Mouse (Mus musculus): ENCODE results near the gene Vgll4. TPM values are rescaled to one million over a fixed set of nuclear protein-coding genes. Genes with fewer than 3 reads are reported as not detected.

Vgll4 gene
- polyA plus RNA-seq, 1 experiment from 2014 or later = 111 TPM

- no peaks in the 10 kb centered on the region for H3K27me3 ChIP-seq (replicated peaks; ENCODE audit: low read depth, poor library complexity, severe bottlenecking)
- WGBS = 8% methylated on average over 17 of the region's 17 CpGs
- H3K4me3 ChIP-seq = peak overlapping the region; percentile 72
- H3K36me3 ChIP-seq (replicated peaks) = peaks cover 15% of the 10 kb centered on the region
- H3K9me3 ChIP-seq = no peaks in the 10 kb centered on the region
- DNase-seq (ENCODE audit: low spot score) = peak; percentile 78
- H3K4me1 ChIP-seq = peaks cover 49% of the 10 kb centered on the region
- H3K27ac ChIP-seq (replicated peaks) = peak overlapping the region; percentile 94
These were observed 49.0 kb downstream of the Vgll4 start for GRCm38 (mm10) chr6:114920523-114921445.

- no peaks in the 10 kb centered on the region for H3K9me3 ChIP-seq
- peaks cover 15% of the 10 kb centered on the region for H3K36me3 ChIP-seq (replicated peaks)
- peak; percentile 37 for DNase-seq (ENCODE audit: low spot score)
- H3K27me3 ChIP-seq (replicated peaks; ENCODE audit: low read depth, poor library complexity, severe bottlenecking) = no peaks in the 10 kb centered on the region
- peaks cover 56% of the 10 kb centered on the region for H3K4me1 ChIP-seq
- H3K4me3 ChIP-seq = peak overlapping the region; percentile 72
- H3K27ac ChIP-seq (replicated peaks) = peak overlapping the region; percentile 94
- 33% methylated on average over 9 of the region's 9 CpGs for WGBS
These were observed 50.0 kb downstream of the Vgll4 start for GRCm38 (mm10) chr6:114919670-114920313.

GRCm38 (mm10) chr6:114918994-114919393, 50.8 kb downstream of the Vgll4 start:
- no peak for DNase-seq (ENCODE audit: low spot score)
- Histone ChIP-seq H3K9me3 (no peaks in the 10 kb centered on the region), H3K4me1 (peaks cover 64% of the 10 kb centered on the region), H3K27ac (replicated peaks) (peak overlapping the region; percentile 94), H3K36me3 (replicated peaks) (peaks cover 15% of the 10 kb centered on the region), H3K4me3 (peak overlapping the region; percentile 72), H3K27me3 (replicated peaks; ENCODE audit: low read depth, poor library complexity, severe bottlenecking) (no peaks in the 10 kb centered on the region)
- WGBS = 87% methylated on average over 9 of the region's 9 CpGs

GRCm38 (mm10) chr6:114917770-114918635, 51.8 kb downstream of the Vgll4 start:
- Histone ChIP-seq H3K9me3 (no peaks in the 10 kb centered on the region), H3K4me1 (peaks cover 74% of the 10 kb centered on the region), H3K27ac (replicated peaks) (peak overlapping the region; percentile 94), H3K36me3 (replicated peaks) (peaks cover 15% of the 10 kb centered on the region), H3K4me3 (peak overlapping the region; percentile 72), H3K27me3 (replicated peaks; ENCODE audit: low read depth, poor library complexity, severe bottlenecking) (no peaks in the 10 kb centered on the region)
- DNase-seq (ENCODE audit: low spot score) = no peak
- WGBS = 68% methylated on average over 14 of the region's 14 CpGs

GRCm38 (mm10) chr6:114917129-114917528, 52.7 kb downstream of the Vgll4 start:
- peak; percentile 38 for DNase-seq (ENCODE audit: low spot score)
- Histone ChIP-seq H3K4me1 (peaks cover 83% of the 10 kb centered on the region), H3K9me3 (no peaks in the 10 kb centered on the region), H3K27ac (replicated peaks) (peak overlapping the region; percentile 67), H3K36me3 (replicated peaks) (peaks cover 15% of the 10 kb centered on the region), H3K4me3 (peak overlapping the region; percentile 72), H3K27me3 (replicated peaks; ENCODE audit: low read depth, poor library complexity, severe bottlenecking) (no peaks in the 10 kb centered on the region)
- 53% methylated on average over 11 of the region's 11 CpGs for WGBS

GRCm38 (mm10) chr6:114916715-114916992, 53.1 kb downstream of the Vgll4 start:
- no peak for DNase-seq (ENCODE audit: low spot score)
- 9% methylated on average over 5 of the region's 5 CpGs for WGBS
- H3K27ac ChIP-seq (replicated peaks) = peak overlapping the region; percentile 67
- peaks cover 85% of the 10 kb centered on the region for H3K4me1 ChIP-seq
- peak overlapping the region; percentile 72 for H3K4me3 ChIP-seq
- no peaks in the 10 kb centered on the region for H3K9me3 ChIP-seq
- H3K27me3 ChIP-seq (replicated peaks; ENCODE audit: low read depth, poor library complexity, severe bottlenecking) = no peaks in the 10 kb centered on the region
- peaks cover 15% of the 10 kb centered on the region for H3K36me3 ChIP-seq (replicated peaks)

GRCm38 (mm10) chr6:114915915-114916714, 53.7 kb downstream of the Vgll4 start:
- WGBS = 44% methylated on average over 19 of the region's 19 CpGs
- peaks cover 85% of the 10 kb centered on the region for H3K4me1 ChIP-seq
- H3K4me3 ChIP-seq = peak overlapping the region; percentile 72
- peak; percentile 48 for DNase-seq (ENCODE audit: low spot score)
- no peaks in the 10 kb centered on the region for H3K9me3 ChIP-seq
- peaks cover 15% of the 10 kb centered on the region for H3K36me3 ChIP-seq (replicated peaks)
- peak overlapping the region; percentile 67 for H3K27ac ChIP-seq (replicated peaks)
- no peaks in the 10 kb centered on the region for H3K27me3 ChIP-seq (replicated peaks; ENCODE audit: low read depth, poor library complexity, severe bottlenecking)

GRCm38 (mm10) chr6:114914041-114914716, 55.6 kb downstream of the Vgll4 start:
- Histone ChIP-seq H3K27me3 (replicated peaks; ENCODE audit: low read depth, poor library complexity, severe bottlenecking) (no peaks in the 10 kb centered on the region), H3K27ac (replicated peaks) (peak overlapping the region; percentile 54; the same call in 1 of the 2 replicates), H3K4me3 (peak overlapping the region; percentile 30; the same call in 1 of the 2 replicates), H3K36me3 (replicated peaks) (peaks cover 18% of the 10 kb centered on the region), H3K9me3 (no peaks in the 10 kb centered on the region), H3K4me1 (peaks cover 76% of the 10 kb centered on the region)
- 52% methylated on average over 10 of the region's 10 CpGs for WGBS
- peak; percentile 49 for DNase-seq (ENCODE audit: low spot score)

- peaks cover 15% of the 10 kb centered on the region for H3K36me3 ChIP-seq (replicated peaks)
- H3K9me3 ChIP-seq = no peaks in the 10 kb centered on the region
- no peak overlapping the region for H3K27ac ChIP-seq (replicated peaks)
- peaks cover 66% of the 10 kb centered on the region for H3K4me1 ChIP-seq
- no peak for DNase-seq (ENCODE audit: low spot score)
- H3K27me3 ChIP-seq (replicated peaks; ENCODE audit: low read depth, poor library complexity, severe bottlenecking) = no peaks in the 10 kb centered on the region
- H3K4me3 ChIP-seq = no peak overlapping the region
- WGBS = 63% methylated on average over 4 of the region's 4 CpGs
These were observed 56.7 kb downstream of the Vgll4 start for GRCm38 (mm10) chr6:114913142-114913541.

GRCm38 (mm10) chr6:114911540-114911939, 58.3 kb downstream of the Vgll4 start:
- Histone ChIP-seq H3K27me3 (replicated peaks; ENCODE audit: low read depth, poor library complexity, severe bottlenecking) (no peaks in the 10 kb centered on the region), H3K9me3 (no peaks in the 10 kb centered on the region), H3K36me3 (replicated peaks) (peaks cover 16% of the 10 kb centered on the region), H3K4me1 (peaks cover 63% of the 10 kb centered on the region), H3K27ac (replicated peaks) (no peak overlapping the region), H3K4me3 (no peak overlapping the region)
- 90% methylated on average over 3 of the region's 3 CpGs for WGBS
- DNase-seq (ENCODE audit: low spot score) = no peak

- Histone ChIP-seq H3K27me3 (replicated peaks; ENCODE audit: low read depth, poor library complexity, severe bottlenecking) (no peaks in the 10 kb centered on the region), H3K36me3 (replicated peaks) (peaks cover 16% of the 10 kb centered on the region), H3K27ac (replicated peaks) (no peak overlapping the region), H3K4me3 (no peak overlapping the region), H3K9me3 (no peaks in the 10 kb centered on the region), H3K4me1 (peaks cover 61% of the 10 kb centered on the region)
- 88% methylated on average over 7 of the region's 7 CpGs for WGBS
- no peak for DNase-seq (ENCODE audit: low spot score)
These were observed 60.0 kb downstream of the Vgll4 start for GRCm38 (mm10) chr6:114909801-114910200.
